Mouse (Mus musculus): ENCODE data around the gene Fam213a.

DNA sequence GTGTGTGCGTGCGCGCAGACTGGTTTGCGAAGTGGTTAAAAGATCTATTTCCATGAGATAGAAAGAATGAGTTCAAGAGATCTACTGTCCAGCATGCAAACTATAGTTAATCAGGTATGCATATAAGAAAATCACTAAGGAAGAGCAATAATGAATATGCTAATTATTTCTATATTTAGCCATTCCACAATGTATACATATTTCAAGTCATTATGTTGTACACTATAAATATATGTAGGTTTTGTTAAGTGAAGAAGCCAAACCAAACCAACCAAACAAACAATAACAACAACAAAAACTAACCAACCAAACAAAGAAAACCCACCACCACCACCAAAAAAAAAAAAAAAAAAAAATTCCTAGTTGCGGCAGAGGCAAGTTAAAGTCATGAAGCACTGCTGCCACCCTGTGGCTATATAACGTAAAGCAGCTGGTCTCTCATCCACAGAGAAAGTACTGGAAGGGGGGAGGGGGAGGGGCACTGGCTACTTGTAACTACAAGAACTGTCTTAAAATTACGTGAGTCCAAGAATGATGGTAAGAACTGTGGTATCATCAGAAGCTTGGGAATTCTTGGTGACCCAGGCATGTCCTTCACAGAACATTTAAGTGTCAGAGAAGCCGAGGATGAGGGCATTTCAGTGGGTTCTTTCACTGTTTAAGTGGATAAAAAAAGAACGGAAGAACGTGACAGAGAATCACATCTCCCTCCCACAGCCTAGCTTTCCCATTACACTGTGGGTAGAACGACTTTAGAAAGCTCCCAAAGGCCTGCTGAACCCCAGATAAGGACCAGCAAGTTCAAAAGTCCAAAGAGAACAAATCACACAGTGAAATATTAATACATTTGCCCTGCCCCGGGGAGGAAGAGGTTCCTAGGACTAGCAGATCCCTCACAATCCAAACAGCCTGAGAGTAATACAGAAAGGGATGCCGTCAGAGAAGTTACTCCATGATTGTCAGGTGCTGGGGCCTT is 19.8 kb upstream of the Fam213a start:
- TF ChIP-seq CTCF (IDR thresholded peaks at IDR 0.05; ENCODE audit: borderline replicate concordance, insufficient read depth, low read depth, low read length) = peak; percentile 59; the same call in 1 of the 2 replicates
- TF ChIP-seq POLR2A (IDR thresholded peaks at IDR 0.05; ENCODE audit: borderline replicate concordance, insufficient read depth, low read length) = no peak
